Mouse (Mus musculus): ENCODE measurements around the gene Zp1.

DNA sequence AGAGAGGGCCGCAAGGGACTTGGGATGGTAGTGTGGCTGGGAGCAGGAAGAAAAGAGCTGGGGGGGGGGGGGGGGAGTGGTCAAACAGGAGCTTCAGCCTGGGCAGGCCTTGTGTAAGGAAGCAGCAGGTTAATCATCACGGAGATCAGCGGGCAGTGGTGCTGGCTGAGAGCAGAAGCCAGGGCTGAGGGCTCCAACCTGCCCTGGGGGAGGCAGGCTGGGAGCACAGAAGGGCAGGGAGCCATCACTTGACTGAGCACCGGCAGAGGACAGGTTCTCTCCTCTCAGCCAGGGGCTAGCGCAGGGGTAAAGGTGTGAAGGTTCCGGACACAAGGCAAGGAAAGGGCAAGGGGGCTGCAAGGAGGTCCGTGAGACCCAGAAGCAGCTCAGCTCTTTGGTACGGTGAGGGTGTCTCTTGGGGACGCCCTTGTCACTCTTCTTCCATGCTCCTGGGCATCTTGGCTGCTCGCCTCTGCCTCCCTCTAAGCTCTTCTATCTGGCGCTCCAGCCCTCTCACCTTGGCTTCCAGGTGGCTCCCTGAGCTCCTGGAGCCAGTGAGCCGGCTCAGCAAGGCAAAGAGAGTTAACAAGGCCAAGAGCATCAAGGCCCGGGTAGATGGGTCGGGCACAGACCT is 49.0 kb downstream of the Zp1 start:
- TF ChIP-seq GATA1 (IDR thresholded peaks at IDR 0.05; ENCODE audit: low read length), result no peak
- TF ChIP-seq TAL1 (IDR thresholded peaks at IDR 0.05; ENCODE audit: low read length), result no peak

Measured in erythroblast, embryonic 14.5 days (primary cell).